8 mouse cellular contexts compared by ENCODE assay signal in genomic region chr4:58999686-59000085, GRCm38 (mm10). TPM values are rescaled to one million over a fixed set of nuclear protein-coding genes. Genes with fewer than 3 reads are reported as not detected.
DNase-seq lines count a peak whose midpoint lies in the region; ATAC-seq and TF ChIP-seq lines count a peak whose summit lies in the region.

No protein-coding gene starts in this region.

- H3K4me3 ChIP-seq in bone marrow macrophage, adult 2 months (ENCODE audit: insufficient read depth, low read length): no peak overlapping the region
- H3K4me3 ChIP-seq in lung, adult 2 months (replicated peaks; ENCODE audit: extremely low read depth, low read depth, low read length): no peak overlapping the region

- peaks cover 4% of the 10 kb centered on the region for H3K4me1 ChIP-seq in bone marrow macrophage, adult 2 months (ENCODE audit: control insufficient read depth, insufficient read depth, low read length)
- H3K4me1 ChIP-seq in lung, adult 2 months (ENCODE audit: control insufficient read depth, insufficient read depth, low read length): peaks cover 4% of the 10 kb centered on the region; the same call in 1 of the 2 replicates

- H3K27ac ChIP-seq in bone marrow macrophage, adult 2 months (ENCODE audit: insufficient read depth, low read depth, low read length): no peak overlapping the region

- peak; percentile 85 for DNase-seq in 3T3-L1 (ENCODE audit: low read depth, low spot score)
- peak; percentile 80 for DNase-seq in kidney, postnatal 14 days
- peak; percentile 60 for DNase-seq in lung, adult 2 months
- peak; percentile 72 for DNase-seq in right cerebral cortex, postnatal 25 days
- peak; percentile 62 to 81 for DNase-seq in urinary bladder, postnatal 4 days (ENCODE audit: low spot score in 2 of 2)

- 2% methylated on average over 2 of the region's 2 CpGs for WGBS in lung, adult 2 months

- ATAC-seq in CD4-positive, CD25-positive, alpha-beta regulatory T cell, adult 4 months: peak; percentile 36
- ATAC-seq in frontal cortex, adult (ENCODE audit: low TSS enrichment): peak; percentile 41; the same call in 1 of the 2 replicates

- peak; percentile 83 for TF ChIP-seq CTCF in bone marrow macrophage, adult 2 months (IDR thresholded peaks at IDR 0.05; ENCODE audit: low read depth, low read length)
- peak; percentile 89 for TF ChIP-seq CTCF in lung, adult 2 months (IDR thresholded peaks at IDR 0.05; ENCODE audit: insufficient read depth, low read length)

- TF ChIP-seq POLR2A in bone marrow macrophage, adult 2 months (IDR thresholded peaks at IDR 0.05; ENCODE audit: borderline replicate concordance, low read depth, low read length): no peak
- TF ChIP-seq POLR2A in lung, adult 2 months (IDR thresholded peaks at IDR 0.05; ENCODE audit: borderline replicate concordance, extremely low read depth, low read depth, low read length): no peak

RNA-seq across cellular contexts. Expression of gene Gm20503, which starts 3.3 kb away (rescaled TPM):
- not detected for polyA plus RNA-seq in CD4-positive, CD25-positive, alpha-beta regulatory T cell, adult 4 months (2017; shearing (Covaris generic))
- polyA plus RNA-seq in bone marrow macrophage, adult 2 months (2012; ENCODE audit: insufficient read depth, insufficient read length, missing spikeins): 2.6 TPM in 1 of 2 replicates, not detected in the other
- 1.7 TPM in 1 of 2 replicates, not detected in the other for polyA plus RNA-seq in lung, adult 2 months (2012; rRNA removed)

RNA-seq across cellular contexts. Expression of gene Dnajc25, which starts 4.8 kb away (rescaled TPM):
- 1 to 10 TPM; 1.1 to 1.6 TPM for polyA plus RNA-seq in CD4-positive, CD25-positive, alpha-beta regulatory T cell, adult 4 months (2017; shearing (Covaris generic))
- polyA plus RNA-seq in bone marrow macrophage, adult 2 months (2012; ENCODE audit: insufficient read depth, insufficient read length, missing spikeins): 7.7 and 7.9 TPM in 2 replicates
- polyA plus RNA-seq in lung, adult 2 months (2012; rRNA removed): 3.6 and 4.7 TPM in 2 replicates

RNA-seq across cellular contexts. Expression of gene Ptgr1, which starts 12.8 kb away (rescaled TPM):
- polyA plus RNA-seq in CD4-positive, CD25-positive, alpha-beta regulatory T cell, adult 4 months (2017; shearing (Covaris generic)): under 1 TPM; 0.19 to 0.70 TPM
- 25.2 and 27.3 TPM in 2 replicates for polyA plus RNA-seq in bone marrow macrophage, adult 2 months (2012; ENCODE audit: insufficient read depth, insufficient read length, missing spikeins)
- 6.7 and 23.7 TPM in 2 replicates for polyA plus RNA-seq in lung, adult 2 months (2012; rRNA removed)

RNA-seq across cellular contexts. Expression of gene Gng10, which starts 35.2 kb away (rescaled TPM):
- 100 to 1,000 TPM; 105 to 116 TPM for polyA plus RNA-seq in CD4-positive, CD25-positive, alpha-beta regulatory T cell, adult 4 months (2017; shearing (Covaris generic))
- polyA plus RNA-seq in bone marrow macrophage, adult 2 months (2012; ENCODE audit: insufficient read depth, insufficient read length, missing spikeins): 54.3 and 60.2 TPM in 2 replicates
- polyA plus RNA-seq in lung, adult 2 months (2012; rRNA removed): 15.1 and 16.9 TPM in 2 replicates

RNA-seq across cellular contexts. Expression of gene Zkscan16, which starts 56.3 kb away (rescaled TPM):
- polyA plus RNA-seq in CD4-positive, CD25-positive, alpha-beta regulatory T cell, adult 4 months (2017; shearing (Covaris generic)): not detected
- polyA plus RNA-seq in bone marrow macrophage, adult 2 months (2012; ENCODE audit: insufficient read depth, insufficient read length, missing spikeins): not detected in 2 replicates
- not detected in 2 replicates for polyA plus RNA-seq in lung, adult 2 months (2012; rRNA removed)
